Mouse (Mus musculus): ENCODE measurements around the gene Cutc.

The Cutc gene

GRCm38 (mm10) chr19:43753226-43753835, 535 bp downstream of the Cutc start:
- peak; percentile 39 for DNase-seq (ENCODE audit: extremely low read depth, low read depth, low spot score)

- no peak for DNase-seq (ENCODE audit: extremely low read depth, low read depth, low spot score)
Observed at GRCm38 (mm10) chr19:43754237-43754636, 1.4 kb downstream of the Cutc start.

- DNase-seq (ENCODE audit: extremely low read depth, low read depth, low spot score): no peak
Observed at GRCm38 (mm10) chr19:43754872-43755271, 2.1 kb downstream of the Cutc start.

- DNase-seq (ENCODE audit: extremely low read depth, low read depth, low spot score): no peak
Observed at GRCm38 (mm10) chr19:43760504-43760903, 7.7 kb downstream of the Cutc start.

GRCm38 (mm10) chr19:43761543-43762256, 8.9 kb downstream of the Cutc start:
- DNase-seq (ENCODE audit: extremely low read depth, low read depth, low spot score): no peak

- no peak for DNase-seq (ENCODE audit: extremely low read depth, low read depth, low spot score)
Observed at GRCm38 (mm10) chr19:43762410-43762809, 9.6 kb downstream of the Cutc start.

GRCm38 (mm10) chr19:43766451-43766850, 13.7 kb downstream of the Cutc start:
- DNase-seq (ENCODE audit: extremely low read depth, low read depth, low spot score): no peak

- no peak for DNase-seq (ENCODE audit: extremely low read depth, low read depth, low spot score)
Observed at GRCm38 (mm10) chr19:43767549-43768322, 14.9 kb downstream of the Cutc start.

- no peak for DNase-seq (ENCODE audit: extremely low read depth, low read depth, low spot score)
Observed at GRCm38 (mm10) chr19:43769366-43769960, 16.7 kb downstream of the Cutc start.

- DNase-seq (ENCODE audit: extremely low read depth, low read depth, low spot score): no peak
Observed at GRCm38 (mm10) chr19:43770584-43770983, 17.8 kb downstream of the Cutc start.

- DNase-seq (ENCODE audit: extremely low read depth, low read depth, low spot score): no peak
Observed at GRCm38 (mm10) chr19:43771499-43771969, 18.7 kb downstream of the Cutc start.

GRCm38 (mm10) chr19:43772311-43772710, 19.5 kb downstream of the Cutc start:
- no peak for DNase-seq (ENCODE audit: extremely low read depth, low read depth, low spot score)

- no peak for DNase-seq (ENCODE audit: extremely low read depth, low read depth, low spot score)
Observed at GRCm38 (mm10) chr19:43775433-43775832, 22.6 kb downstream of the Cutc start.

GRCm38 (mm10) chr19:43776561-43776960, 23.8 kb downstream of the Cutc start:
- no peak for DNase-seq (ENCODE audit: extremely low read depth, low read depth, low spot score)

GRCm38 (mm10) chr19:43777308-43777707, 24.5 kb downstream of the Cutc start:
- DNase-seq (ENCODE audit: extremely low read depth, low read depth, low spot score): no peak

- no peak for DNase-seq (ENCODE audit: extremely low read depth, low read depth, low spot score)
Observed at GRCm38 (mm10) chr19:43780391-43780790, 27.6 kb downstream of the Cutc start.

- DNase-seq (ENCODE audit: extremely low read depth, low read depth, low spot score): no peak
Observed at GRCm38 (mm10) chr19:43781980-43782379, 29.2 kb downstream of the Cutc start, which contains the start of gene Abcc2. Gene Abcc2, plus strand, starts transcription at chr19:43782192.

GRCm38 (mm10) chr19:43784761-43785160, 32.0 kb downstream of the Cutc start:
- no peak for DNase-seq (ENCODE audit: extremely low read depth, low read depth, low spot score)

- no peak for DNase-seq (ENCODE audit: extremely low read depth, low read depth, low spot score)
Observed at GRCm38 (mm10) chr19:43786249-43787026, 33.6 kb downstream of the Cutc start.

- DNase-seq (ENCODE audit: extremely low read depth, low read depth, low spot score): peak; percentile 10
Observed at GRCm38 (mm10) chr19:43789817-43790216, 37.0 kb downstream of the Cutc start.

GRCm38 (mm10) chr19:43792537-43792936, 39.7 kb downstream of the Cutc start:
- no peak for DNase-seq (ENCODE audit: extremely low read depth, low read depth, low spot score)
